Mouse (Mus musculus): ENCODE results near the gene Gm973. TPM values are rescaled to one million over a fixed set of nuclear protein-coding genes. Genes with fewer than 3 reads are reported as not detected.
A peak's percentile ranks its signal among the peaks of the same experiment; 100 is the strongest.

Gene Gm973
- polyA plus RNA-seq, 1 experiment from 2014 or later = 11.5 TPM

- no peak overlapping the region for H3K9ac ChIP-seq (ENCODE audit: low read depth, low read length)
- no peak overlapping the region for H3K4me2 ChIP-seq (ENCODE audit: low read length)
- no peak overlapping the region for H3K4me3 ChIP-seq (ENCODE audit: low read length)
- H3K27me3 ChIP-seq (replicated peaks; ENCODE audit: control insufficient read depth, insufficient read depth, low read length) = no peaks in the 10 kb centered on the region
- no peak for ATAC-seq
- no peaks in the 10 kb centered on the region for H3K9me3 ChIP-seq (ENCODE audit: control insufficient read depth, low read length)
- no peaks in the 10 kb centered on the region for H3K36me3 ChIP-seq (ENCODE audit: control insufficient read depth, insufficient read depth, low read length)
- peaks cover 3% of the 10 kb centered on the region for H3K4me1 ChIP-seq (ENCODE audit: control insufficient read depth, insufficient read depth, low read depth, low read length)
- WGBS = 91% methylated on average over 3 of the region's 3 CpGs
- H3K27ac ChIP-seq (ENCODE audit: low read depth, low read length) = no peak overlapping the region
Measured at GRCm38 (mm10) chr1:59663456-59664135, 147.5 kb downstream of the Gm973 start.

DNA sequence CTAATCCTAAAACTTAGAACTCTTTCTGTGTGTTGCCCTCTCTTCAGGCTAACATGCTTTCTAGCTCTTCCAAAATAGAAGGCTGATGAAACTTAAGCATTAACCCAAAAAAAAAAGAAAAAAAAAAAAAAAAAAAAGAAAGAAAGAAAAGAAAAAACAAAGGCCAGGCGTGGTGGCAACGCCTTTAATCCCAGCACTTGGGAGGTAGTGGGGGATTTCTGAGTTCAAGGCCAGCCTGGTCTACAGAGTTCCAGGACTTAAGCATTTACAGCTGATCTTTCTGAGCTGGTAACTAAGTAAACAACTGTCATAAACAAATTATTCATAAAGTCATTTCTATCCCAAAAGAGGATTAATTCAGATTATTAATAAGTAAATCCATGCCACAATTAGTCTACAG lies 152.8 kb downstream of the Gm973 start:
- WGBS = 89% methylated on average over 2 of the region's 2 CpGs
- no peaks in the 10 kb centered on the region for H3K27me3 ChIP-seq (replicated peaks; ENCODE audit: control insufficient read depth, insufficient read depth, low read length)
- peaks cover 18% of the 10 kb centered on the region for H3K4me1 ChIP-seq (ENCODE audit: control insufficient read depth, insufficient read depth, low read depth, low read length)
- H3K4me2 ChIP-seq (ENCODE audit: low read length) = no peak overlapping the region; the same call in 1 of the 2 replicates
- H3K27ac ChIP-seq (ENCODE audit: low read depth, low read length) = no peak overlapping the region
- H3K36me3 ChIP-seq (ENCODE audit: control insufficient read depth, insufficient read depth, low read length) = no peaks in the 10 kb centered on the region
- no peaks in the 10 kb centered on the region for H3K9me3 ChIP-seq (ENCODE audit: control insufficient read depth, low read length)
- no peak overlapping the region for H3K4me3 ChIP-seq (ENCODE audit: low read length)
- H3K9ac ChIP-seq (ENCODE audit: low read depth, low read length) = no peak overlapping the region
- no peak for ATAC-seq

DNA sequence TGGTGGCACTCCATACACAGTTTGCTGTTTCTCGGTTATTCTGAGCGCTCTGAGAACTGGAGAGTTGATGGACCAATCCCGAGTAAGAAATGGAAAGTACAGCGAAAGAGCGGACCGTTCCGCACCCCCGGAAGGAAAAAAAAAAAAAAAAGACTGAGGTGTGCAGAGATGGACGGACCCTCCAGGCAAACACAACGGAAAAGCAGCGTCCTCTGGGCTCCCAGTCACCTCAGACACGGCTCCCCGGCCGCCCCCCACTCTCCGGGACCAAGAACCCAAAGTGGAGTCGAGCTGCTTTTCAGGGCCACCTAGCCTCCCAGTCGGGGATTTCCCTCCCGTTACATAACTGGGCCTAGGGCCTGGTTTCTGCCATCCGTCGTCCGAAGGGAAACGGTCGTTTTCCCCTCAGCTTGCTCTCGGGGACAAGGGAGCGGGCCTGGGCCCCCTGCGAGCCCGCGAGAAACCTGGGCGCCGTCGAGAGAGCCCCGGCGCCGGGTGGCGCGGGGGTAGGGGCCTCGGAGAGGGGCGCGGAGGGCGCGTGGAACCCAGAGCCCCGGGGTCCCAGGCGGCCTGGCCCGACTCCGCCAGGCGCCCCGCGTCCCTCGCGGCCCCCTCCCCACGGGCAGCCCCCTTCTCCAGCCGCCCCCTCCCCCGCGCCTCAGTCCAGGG lies 154.0 kb downstream of the Gm973 start:
- H3K9me3 ChIP-seq (ENCODE audit: control insufficient read depth, low read length) = no peaks in the 10 kb centered on the region
- no peak; the same call in 1 of the 2 replicates for ATAC-seq
- peak overlapping the region; percentile 94 for H3K27ac ChIP-seq (ENCODE audit: low read depth, low read length)
- peak overlapping the region; percentile 91 for H3K9ac ChIP-seq (ENCODE audit: low read depth, low read length)
- H3K4me2 ChIP-seq (ENCODE audit: low read length) = peak overlapping the region; percentile 80
- peak overlapping the region; percentile 90 for H3K4me3 ChIP-seq (ENCODE audit: low read length)
- no peaks in the 10 kb centered on the region for H3K36me3 ChIP-seq (ENCODE audit: control insufficient read depth, insufficient read depth, low read length)
- under 1% methylated on average over 37 of the region's 54 CpGs for WGBS
- no peaks in the 10 kb centered on the region for H3K27me3 ChIP-seq (replicated peaks; ENCODE audit: control insufficient read depth, insufficient read depth, low read length)
- peaks cover 18% of the 10 kb centered on the region for H3K4me1 ChIP-seq (ENCODE audit: control insufficient read depth, insufficient read depth, low read depth, low read length)

- no peaks in the 10 kb centered on the region for H3K36me3 ChIP-seq (ENCODE audit: control insufficient read depth, insufficient read depth, low read length)
- peak within 1 kb of the TSS; percentile 95 for H3K4me2 ChIP-seq (ENCODE audit: low read length)
- H3K27me3 ChIP-seq (replicated peaks; ENCODE audit: control insufficient read depth, insufficient read depth, low read length) = no peaks in the 10 kb centered on the region
- peak; percentile 97 for ATAC-seq
- WGBS = under 1% methylated on average over 36 of the region's 36 CpGs
- H3K4me3 ChIP-seq (ENCODE audit: low read length) = peak within 1 kb of the TSS; percentile 90
- H3K9me3 ChIP-seq (ENCODE audit: control insufficient read depth, low read length) = no peaks in the 10 kb centered on the region
- peaks cover 18% of the 10 kb centered on the region for H3K4me1 ChIP-seq (ENCODE audit: control insufficient read depth, insufficient read depth, low read depth, low read length)
- peak within 1 kb of the TSS; percentile 91 for H3K9ac ChIP-seq (ENCODE audit: low read depth, low read length)
- peak within 1 kb of the TSS; percentile 94 for H3K27ac ChIP-seq (ENCODE audit: low read depth, low read length)
Measured at GRCm38 (mm10) chr1:59670641-59671168, 154.6 kb downstream of the Gm973 start, which contains the start of gene Sumo1. TSS of gene Sumo1 (minus strand) at chr1:59670834.

GRCm38 (mm10) chr1:59673661-59674060 lies 157.6 kb downstream of the Gm973 start:
- H3K4me1 ChIP-seq (ENCODE audit: control insufficient read depth, insufficient read depth, low read depth, low read length) = peaks cover 14% of the 10 kb centered on the region
- no peak for ATAC-seq
- WGBS = 97% methylated on average over 2 of the region's 2 CpGs
- no peak overlapping the region for H3K4me2 ChIP-seq (ENCODE audit: low read length)
- H3K4me3 ChIP-seq (ENCODE audit: low read length) = no peak overlapping the region
- no peak overlapping the region for H3K9ac ChIP-seq (ENCODE audit: low read depth, low read length)
- H3K27ac ChIP-seq (ENCODE audit: low read depth, low read length) = no peak overlapping the region
- H3K9me3 ChIP-seq (ENCODE audit: control insufficient read depth, low read length) = no peaks in the 10 kb centered on the region
- H3K36me3 ChIP-seq (ENCODE audit: control insufficient read depth, insufficient read depth, low read length) = no peaks in the 10 kb centered on the region
- H3K27me3 ChIP-seq (replicated peaks; ENCODE audit: control insufficient read depth, insufficient read depth, low read length) = no peaks in the 10 kb centered on the region

GRCm38 (mm10) chr1:59683926-59684818 lies 168.1 kb downstream of the Gm973 start:
- no peaks in the 10 kb centered on the region for H3K9me3 ChIP-seq (ENCODE audit: control insufficient read depth, low read length)
- H3K27ac ChIP-seq (ENCODE audit: low read depth, low read length) = no peak overlapping the region
- H3K9ac ChIP-seq (ENCODE audit: low read depth, low read length) = peak overlapping the region; percentile 55
- H3K4me3 ChIP-seq (ENCODE audit: low read length) = peak overlapping the region; percentile 78
- WGBS = 11% methylated on average over 11 of the region's 11 CpGs
- H3K27me3 ChIP-seq (replicated peaks; ENCODE audit: control insufficient read depth, insufficient read depth, low read length) = no peaks in the 10 kb centered on the region; the same call in 1 of the 2 replicates
- H3K36me3 ChIP-seq (ENCODE audit: control insufficient read depth, insufficient read depth, low read length) = no peaks in the 10 kb centered on the region
- H3K4me1 ChIP-seq (ENCODE audit: control insufficient read depth, insufficient read depth, low read depth, low read length) = peaks cover 14% of the 10 kb centered on the region
- ATAC-seq = no peak; the same call in 1 of the 2 replicates
- peak overlapping the region; percentile 94 for H3K4me2 ChIP-seq (ENCODE audit: low read length)

DNA sequence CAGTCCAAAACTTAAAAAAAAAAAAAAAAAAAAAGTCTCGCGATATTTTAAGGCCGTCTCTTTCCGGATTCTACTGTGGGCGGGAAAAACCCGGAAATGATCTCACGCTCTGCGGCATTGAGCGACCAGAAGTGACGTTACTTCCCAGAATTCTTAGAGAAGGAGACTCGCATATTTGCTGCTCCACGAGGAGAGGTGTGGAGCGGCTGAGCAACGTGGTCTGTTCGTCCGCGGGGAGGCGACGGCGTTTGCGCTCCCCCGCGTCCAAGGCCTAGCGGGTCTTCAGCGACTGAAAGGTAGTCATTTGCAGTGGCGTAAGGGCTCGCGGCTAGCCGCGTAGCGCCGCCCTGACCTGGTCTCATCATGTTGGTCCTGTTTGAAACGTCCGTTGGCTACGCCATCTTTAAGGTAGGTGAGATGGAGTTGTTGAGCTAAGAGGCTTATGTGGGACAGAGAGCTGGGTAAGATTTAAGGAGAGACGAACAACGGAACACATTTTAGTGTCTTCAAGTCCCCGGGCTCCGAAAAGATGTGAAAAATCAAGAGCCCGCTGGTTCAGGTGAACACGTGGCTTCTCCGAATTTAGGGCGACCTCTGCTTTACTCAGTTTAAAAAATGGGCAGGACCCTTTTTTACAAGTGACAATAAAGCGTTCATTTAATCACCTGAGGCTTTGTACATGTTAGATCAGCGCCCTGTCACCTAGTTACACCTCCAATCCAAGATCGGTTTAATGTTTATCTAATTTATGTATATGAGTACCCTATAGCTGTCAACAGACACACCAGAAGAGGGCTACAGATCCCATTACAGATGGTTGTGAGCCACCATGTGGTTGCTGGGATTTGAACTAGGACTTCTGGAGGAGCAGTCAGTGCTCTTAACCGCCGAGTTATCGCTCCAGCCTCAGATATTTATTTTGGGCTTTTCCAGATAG lies 169.0 kb downstream of the Gm973 start, which contains the start of gene Nop58:
Gene Nop58 (plus strand): TSS at position 153 of the 937 bp plus-strand sequence.
- peak within 1 kb of the TSS; percentile 78 for H3K4me3 ChIP-seq (ENCODE audit: low read length)
- WGBS = under 1% methylated on average over 49 of the region's 49 CpGs
- peak; percentile 99 for ATAC-seq

More for the DNA sequence above, 169.0 kb downstream of the Gm973 start, which contains the start of gene Nop58:
- H3K9me3 ChIP-seq (ENCODE audit: control insufficient read depth, low read length) = no peaks in the 10 kb centered on the region
- peak within 1 kb of the TSS; percentile 80 for H3K9ac ChIP-seq (ENCODE audit: low read depth, low read length)
- peak within 1 kb of the TSS; percentile 86 for H3K27ac ChIP-seq (ENCODE audit: low read depth, low read length)
- H3K36me3 ChIP-seq (ENCODE audit: control insufficient read depth, insufficient read depth, low read length) = peaks cover 2% of the 10 kb centered on the region; the same call in 1 of the 2 replicates
- no peaks in the 10 kb centered on the region; the same call in 1 of the 2 replicates for H3K27me3 ChIP-seq (replicated peaks; ENCODE audit: control insufficient read depth, insufficient read depth, low read length)
- H3K4me2 ChIP-seq (ENCODE audit: low read length) = peak within 1 kb of the TSS; percentile 97
- H3K4me1 ChIP-seq (ENCODE audit: control insufficient read depth, insufficient read depth, low read depth, low read length) = peaks cover 14% of the 10 kb centered on the region
